Mouse (Mus musculus): ENCODE results near the gene Zfp629. TPM values are rescaled to one million over a fixed set of nuclear protein-coding genes. Genes with fewer than 3 reads are reported as not detected.
"Not testable (repeated sequence)": the region's sequence is repeated elsewhere in the genome, so short reads cannot be mapped to it uniquely, and the experiment has no call there.

The Zfp629 gene
- polyA plus RNA-seq (2016; fragmentation: Nextera tagmentation; extraction: Ambion mirVana) = 24.6 and 25.1 TPM in 2 replicates

DNA sequence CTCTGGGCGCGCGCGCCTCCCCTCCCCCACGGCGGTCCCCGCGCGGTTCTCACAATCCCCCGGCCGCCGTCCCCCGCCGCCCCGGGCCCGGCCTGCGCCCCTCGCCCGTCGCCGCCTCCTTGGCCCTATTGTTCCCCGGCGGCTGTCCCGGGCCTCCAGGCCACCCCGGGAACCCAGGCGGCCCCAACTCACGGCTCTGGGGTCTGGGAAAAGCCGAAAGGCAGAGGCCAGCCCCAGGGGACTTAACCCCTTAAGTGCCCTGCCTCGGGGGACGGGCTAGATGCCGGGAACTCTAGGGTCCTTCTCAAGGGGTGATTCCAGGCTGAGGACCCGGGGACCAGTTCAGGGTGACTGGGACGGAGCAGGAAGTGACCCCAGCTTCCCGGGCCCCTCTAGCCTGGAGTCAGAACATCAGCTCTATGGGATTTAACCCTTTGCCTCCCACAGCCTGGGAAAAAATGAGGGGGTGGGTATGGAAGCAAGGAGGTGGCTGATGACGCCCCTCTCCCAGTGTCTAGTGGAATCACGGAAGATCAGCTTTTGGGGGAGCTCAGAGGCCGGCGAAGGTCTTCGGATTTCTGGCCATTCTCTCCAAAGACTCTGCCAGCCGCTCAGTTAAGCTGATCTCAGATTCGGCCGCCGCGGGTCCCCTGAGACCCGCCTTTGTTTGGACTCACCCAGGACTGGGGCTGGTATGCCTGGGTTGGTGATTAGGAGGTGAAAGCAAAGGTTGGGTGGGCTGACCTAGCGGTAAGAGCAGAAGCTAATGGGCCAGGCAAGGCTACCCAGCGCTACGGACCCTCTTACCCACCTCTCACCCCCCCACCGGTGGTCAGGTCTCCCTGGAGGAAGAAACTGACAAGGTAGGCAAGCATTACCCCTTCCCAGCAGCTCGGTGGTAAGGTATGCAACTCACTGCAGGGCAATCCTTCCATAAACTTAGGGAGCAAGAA lies at the start of gene Zfp629:
Gene Zfp629 (minus strand): TSS at position 907 of the 953 bp plus-strand sequence.
- under 1% methylated on average over 48 of the region's 50 CpGs for WGBS
- peak within 1 kb of the TSS; percentile 86 for H3K4me2 ChIP-seq (replicated peaks)

DNA sequence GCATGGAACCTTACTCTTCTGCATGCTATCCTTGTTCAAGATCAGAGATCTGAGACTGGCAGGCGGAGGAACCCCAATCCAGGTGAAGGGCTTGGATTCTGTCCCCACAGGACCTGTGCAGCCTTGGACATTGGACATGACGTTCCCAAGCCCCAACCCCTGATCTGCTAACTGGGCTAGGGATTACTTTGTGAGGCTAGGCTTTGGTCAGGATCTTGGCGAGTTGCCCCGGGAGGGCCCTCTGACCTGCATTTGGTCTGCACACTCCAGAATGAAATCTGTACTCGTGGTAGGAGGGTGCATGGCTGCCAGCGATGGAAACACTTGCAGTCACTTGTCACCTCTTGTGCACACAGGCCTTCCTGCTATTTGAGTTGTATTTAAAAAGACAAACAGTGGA lies 47.3 kb upstream of the Zfp629 start:
- WGBS = 84% methylated on average over 6 of the region's 6 CpGs
- H3K4me3 ChIP-seq = no peak overlapping the region
- no peak overlapping the region for H3K27ac ChIP-seq
- no peaks in the 10 kb centered on the region for H3K4me1 ChIP-seq
- no peak overlapping the region for H3K9ac ChIP-seq
- no peaks in the 10 kb centered on the region for H3K9me3 ChIP-seq
- H3K4me2 ChIP-seq (replicated peaks) = no peak overlapping the region
- H3K36me3 ChIP-seq = peaks cover 41% of the 10 kb centered on the region
- no peaks in the 10 kb centered on the region for H3K27me3 ChIP-seq
- no peak for ATAC-seq (ENCODE audit: insufficient number of reproducible peaks, insufficient read depth, low FRiP score, low TSS enrichment)

More for the DNA sequence above, at the start of gene Zfp629:
- H3K9me3 ChIP-seq = peaks cover 5% of the 10 kb centered on the region; the same call in 1 of the 2 replicates
- peaks cover 13% of the 10 kb centered on the region for H3K4me1 ChIP-seq
- H3K4me3 ChIP-seq = peak within 1 kb of the TSS; percentile 98
- ATAC-seq (ENCODE audit: insufficient number of reproducible peaks, insufficient read depth, low FRiP score, low TSS enrichment) = peak; percentile 88
- H3K9ac ChIP-seq = peak within 1 kb of the TSS; percentile 96
- H3K27ac ChIP-seq = peak within 1 kb of the TSS; percentile 82
- no peaks in the 10 kb centered on the region for H3K27me3 ChIP-seq
- H3K36me3 ChIP-seq = peaks cover 31% of the 10 kb centered on the region

DNA sequence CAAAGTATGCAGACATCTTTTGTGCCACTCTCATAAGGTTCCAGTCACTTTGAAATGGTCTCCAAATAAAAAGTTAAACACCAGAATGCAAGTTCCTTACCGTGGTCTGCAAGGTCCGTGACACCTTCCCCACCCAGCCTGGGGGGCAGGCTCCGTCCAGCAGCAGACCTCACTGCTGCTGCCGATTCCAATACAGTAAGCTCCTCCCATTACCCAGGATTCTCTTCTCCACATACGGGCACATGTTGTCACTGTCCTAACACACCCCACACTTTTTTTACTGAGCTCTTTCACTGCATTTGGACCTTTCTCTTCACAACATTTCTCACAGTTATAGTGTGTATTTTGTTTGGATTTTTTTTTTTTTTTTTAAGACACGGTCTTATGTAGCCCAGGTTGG lies 46.2 kb upstream of the Zfp629 start:
- no peak for ATAC-seq (ENCODE audit: insufficient number of reproducible peaks, insufficient read depth, low FRiP score, low TSS enrichment)
- H3K4me2 ChIP-seq (replicated peaks) = no peak overlapping the region
- H3K9me3 ChIP-seq = no peaks in the 10 kb centered on the region
- no peak overlapping the region for H3K4me3 ChIP-seq
- H3K4me1 ChIP-seq = no peaks in the 10 kb centered on the region
- H3K27ac ChIP-seq = no peak overlapping the region
- WGBS = 82% methylated on average over 6 of the region's 6 CpGs
- peaks cover 38% of the 10 kb centered on the region for H3K36me3 ChIP-seq
- H3K9ac ChIP-seq = no peak overlapping the region
- H3K27me3 ChIP-seq = no peaks in the 10 kb centered on the region

DNA sequence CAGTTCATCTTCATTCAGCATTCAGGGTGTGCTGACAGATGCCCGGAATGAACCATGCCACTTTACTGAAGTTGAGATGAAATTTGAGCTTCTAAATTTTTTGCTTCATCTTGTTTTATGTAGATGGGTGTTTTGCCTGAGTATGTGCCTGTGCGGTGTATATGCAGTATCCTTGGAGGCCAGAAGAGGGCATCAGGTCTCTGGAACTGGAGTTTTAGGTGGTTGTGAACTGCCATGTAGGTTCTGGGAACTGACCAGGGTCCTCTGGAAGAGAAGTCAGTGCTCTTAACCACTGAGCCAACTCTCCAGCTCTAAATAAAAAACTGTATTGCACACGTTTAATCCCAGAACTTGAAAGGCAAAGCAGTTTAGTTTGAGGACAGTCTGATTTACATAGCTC lies 45.3 kb upstream of the Zfp629 start:
- Histone ChIP-seq H3K36me3 (peaks cover 28% of the 10 kb centered on the region), H3K4me2 (replicated peaks) (no peak overlapping the region), H3K9ac (no peak overlapping the region), H3K27me3 (no peaks in the 10 kb centered on the region), H3K4me1 (no peaks in the 10 kb centered on the region), H3K4me3 (no peak overlapping the region), H3K27ac (no peak overlapping the region), H3K9me3 (no peaks in the 10 kb centered on the region)
- 87% methylated on average over 3 of the region's 3 CpGs for WGBS
- no peak for ATAC-seq (ENCODE audit: insufficient number of reproducible peaks, insufficient read depth, low FRiP score, low TSS enrichment)

DNA sequence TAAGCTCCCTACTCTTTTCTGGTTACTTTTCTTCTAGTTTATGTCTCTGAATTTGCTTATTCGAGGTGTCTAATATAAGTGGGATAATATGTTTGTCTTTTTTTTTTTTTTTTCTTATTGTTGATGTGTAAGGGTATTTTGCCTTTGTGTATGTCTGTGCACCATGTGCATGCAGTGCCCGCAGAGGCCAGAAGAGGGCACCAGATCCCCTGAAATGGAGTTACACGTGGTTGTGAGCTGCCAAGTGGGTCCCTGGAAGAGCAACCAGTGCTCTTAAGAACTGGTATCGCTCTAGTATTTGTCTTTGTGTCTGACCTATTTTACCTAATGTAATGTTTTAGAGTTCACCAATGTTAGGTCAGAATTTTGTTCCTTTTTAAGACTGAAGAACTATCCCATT lies 41.3 kb upstream of the Zfp629 start:
- Histone ChIP-seq H3K4me1 (0 out of 2 replicates have a peak, but pooled peaks cover under 1% of the 10 kb centered on the region), H3K9ac (no peak overlapping the region), H3K4me2 (replicated peaks) (no peak overlapping the region), H3K36me3 (no peaks in the 10 kb centered on the region), H3K4me3 (no peak overlapping the region), H3K27ac (no peak overlapping the region), H3K9me3 (no peaks in the 10 kb centered on the region), H3K27me3 (no peaks in the 10 kb centered on the region)
- WGBS = 41% methylated on average over 4 of the region's 4 CpGs
- ATAC-seq (ENCODE audit: insufficient number of reproducible peaks, insufficient read depth, low FRiP score, low TSS enrichment) = no peak

DNA sequence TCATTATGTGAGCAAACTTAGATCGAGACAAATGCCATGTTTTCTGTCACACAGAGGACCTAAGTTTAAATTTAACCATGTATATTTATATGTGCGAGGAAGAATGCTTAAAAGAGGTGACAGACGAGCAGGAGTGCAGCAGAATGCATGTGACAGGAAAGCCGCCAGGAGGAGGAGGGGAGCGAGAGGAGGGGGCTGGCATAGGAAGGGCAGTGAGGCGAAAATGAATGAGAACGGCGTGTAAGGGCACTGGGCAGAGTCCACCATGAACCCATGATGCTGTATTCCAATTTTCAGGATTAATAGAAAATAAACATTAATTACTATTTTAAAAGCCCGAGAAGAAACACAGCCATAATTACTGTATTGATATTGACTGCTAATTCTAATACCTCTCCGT lies 38.7 kb upstream of the Zfp629 start:
- H3K36me3 ChIP-seq = no peaks in the 10 kb centered on the region
- H3K9ac ChIP-seq = no peak overlapping the region
- H3K27me3 ChIP-seq = no peaks in the 10 kb centered on the region
- H3K4me2 ChIP-seq (replicated peaks) = no peak overlapping the region
- H3K4me1 ChIP-seq = 0 out of 2 replicates have a peak, but pooled peaks cover 3% of the 10 kb centered on the region
- no peak overlapping the region for H3K4me3 ChIP-seq
- no peak overlapping the region for H3K27ac ChIP-seq
- no peak for ATAC-seq (ENCODE audit: insufficient number of reproducible peaks, insufficient read depth, low FRiP score, low TSS enrichment)
- H3K9me3 ChIP-seq = no peaks in the 10 kb centered on the region
- 84% methylated on average over 10 of the region's 10 CpGs for WGBS

DNA sequence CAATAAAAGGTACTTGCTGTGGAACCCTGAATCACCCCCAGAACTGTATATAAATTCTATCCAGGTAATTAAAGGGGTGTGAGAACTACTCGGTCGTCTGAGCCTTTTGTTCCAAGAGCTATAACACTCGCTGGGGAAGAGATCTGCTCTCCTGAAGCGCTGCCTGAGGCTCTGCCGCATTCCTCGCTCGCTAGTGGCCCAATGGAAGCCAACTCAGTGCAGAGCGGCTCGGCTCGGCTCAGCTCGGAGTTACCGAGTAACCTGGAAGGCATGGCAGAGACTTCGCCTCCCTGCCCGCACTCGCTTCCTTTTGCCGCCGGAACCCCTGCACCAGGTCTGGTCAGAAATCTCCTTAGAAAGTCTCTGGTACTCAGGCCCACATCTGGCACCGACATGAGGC lies 36.5 kb upstream of the Zfp629 start:
- Histone ChIP-seq H3K27me3 (no peaks in the 10 kb centered on the region), H3K4me1 (0 out of 2 replicates have a peak, but pooled peaks cover 3% of the 10 kb centered on the region), H3K4me2 (replicated peaks) (peak overlapping the region; percentile 43), H3K9me3 (no peaks in the 10 kb centered on the region), H3K4me3 (peak overlapping the region; percentile 14; the same call in 1 of the 2 replicates), H3K36me3 (no peaks in the 10 kb centered on the region), H3K27ac (peak overlapping the region; percentile 61), H3K9ac (peak overlapping the region; percentile 24; the same call in 1 of the 2 replicates)
- WGBS = 11% methylated on average over 18 of the region's 18 CpGs
- ATAC-seq (ENCODE audit: insufficient number of reproducible peaks, insufficient read depth, low FRiP score, low TSS enrichment) = peak; percentile 60; the same call in 1 of the 2 replicates

DNA sequence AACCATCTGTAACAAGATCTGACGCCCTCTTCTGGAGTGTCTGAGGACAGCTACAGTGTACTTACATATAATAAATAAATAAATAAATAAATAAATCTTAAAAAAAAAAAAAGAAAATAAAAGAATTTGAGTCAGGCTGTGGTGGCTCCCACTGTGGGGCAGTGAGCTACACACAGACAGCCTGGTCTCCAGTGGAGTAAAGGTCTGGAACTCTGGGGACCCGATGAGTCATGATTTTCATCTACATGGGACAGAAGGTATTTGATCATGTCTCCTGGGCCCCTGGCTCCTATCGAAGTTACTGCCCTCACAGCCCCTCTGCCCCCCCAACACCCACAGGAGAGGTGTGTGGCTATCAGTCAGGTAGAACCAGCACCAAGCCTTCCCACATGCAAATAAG lies 36.0 kb upstream of the Zfp629 start:
- ATAC-seq (ENCODE audit: insufficient number of reproducible peaks, insufficient read depth, low FRiP score, low TSS enrichment) = no peak
- H3K4me3 ChIP-seq = 0 out of 2 replicates have a peak overlapping the region, but pooled peaks have one; percentile 14
- H3K27ac ChIP-seq = peak overlapping the region; percentile 61; the same call in 1 of the 2 replicates
- 71% methylated on average over 2 of the region's 3 CpGs for WGBS
- no peaks in the 10 kb centered on the region for H3K36me3 ChIP-seq
- H3K4me1 ChIP-seq = 0 out of 2 replicates have a peak, but pooled peaks cover 3% of the 10 kb centered on the region
- H3K4me2 ChIP-seq (replicated peaks) = peak overlapping the region; percentile 43
- H3K27me3 ChIP-seq = no peaks in the 10 kb centered on the region
- no peaks in the 10 kb centered on the region for H3K9me3 ChIP-seq
- H3K9ac ChIP-seq = no peak overlapping the region

DNA sequence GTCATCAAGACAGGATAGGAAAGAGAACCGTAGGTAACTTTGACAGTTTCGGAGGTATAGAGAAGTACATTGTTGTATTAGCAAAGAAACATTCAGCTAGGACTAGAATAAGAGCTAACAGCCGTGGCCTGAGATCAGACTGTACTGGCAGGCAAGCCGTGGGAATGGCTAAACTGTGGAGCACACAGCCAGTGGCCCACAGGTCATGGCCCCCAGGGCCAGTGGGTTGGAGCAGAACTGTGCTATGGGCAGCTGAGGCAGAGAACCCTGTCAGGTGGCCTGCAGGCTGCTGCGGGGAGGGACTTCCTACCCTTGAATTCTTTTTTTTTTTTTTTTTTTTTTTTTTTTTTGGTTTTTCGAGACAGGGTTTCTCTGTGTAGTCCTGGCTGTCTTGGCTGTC lies 33.6 kb upstream of the Zfp629 start:
- Histone ChIP-seq H3K4me3 (no peak overlapping the region), H3K4me1 (0 out of 2 replicates have a peak, but pooled peaks cover 3% of the 10 kb centered on the region), H3K4me2 (replicated peaks) (no peak overlapping the region), H3K9me3 (no peaks in the 10 kb centered on the region), H3K36me3 (no peaks in the 10 kb centered on the region), H3K27ac (no peak overlapping the region), H3K27me3 (no peaks in the 10 kb centered on the region), H3K9ac (no peak overlapping the region)
- 81% methylated on average over 6 of the region's 6 CpGs for WGBS
- no peak for ATAC-seq (ENCODE audit: insufficient number of reproducible peaks, insufficient read depth, low FRiP score, low TSS enrichment)

DNA sequence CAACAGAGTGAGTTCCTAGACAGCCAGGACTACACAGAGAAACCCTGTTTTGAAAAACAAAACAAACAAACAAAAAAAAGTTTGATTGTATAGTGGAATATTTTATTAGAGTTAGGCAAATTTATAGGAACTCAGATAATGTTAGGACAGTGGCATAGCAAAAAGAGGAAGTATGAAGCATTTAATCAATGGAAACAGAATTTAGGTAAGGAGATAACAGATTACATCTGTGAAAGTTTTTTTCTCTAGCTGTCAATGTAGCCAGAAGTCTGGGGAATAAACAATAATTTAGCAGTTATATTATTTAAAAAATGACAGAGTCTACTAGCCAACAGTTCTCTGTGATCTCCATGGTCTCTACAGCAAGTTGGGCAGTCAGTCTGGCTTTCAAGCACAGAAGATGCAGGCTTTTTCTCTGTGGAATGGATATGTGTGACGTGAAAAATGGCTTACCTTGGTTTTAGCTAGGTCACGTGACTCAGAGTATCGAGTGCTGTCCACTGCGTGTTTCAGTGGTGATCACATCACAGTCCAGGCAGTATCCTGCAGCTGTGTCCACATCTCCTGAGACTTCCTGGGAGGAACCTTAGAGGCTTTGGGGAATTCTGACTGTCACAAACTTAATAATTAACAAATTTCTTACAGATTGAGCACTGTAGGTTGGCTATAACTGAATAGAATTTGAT lies 33.1 kb upstream of the Zfp629 start:
- no peaks in the 10 kb centered on the region for H3K36me3 ChIP-seq
- no peak overlapping the region for H3K9ac ChIP-seq
- 0 out of 2 replicates have a peak, but pooled peaks cover 3% of the 10 kb centered on the region for H3K4me1 ChIP-seq
- H3K9me3 ChIP-seq = no peaks in the 10 kb centered on the region
- 72% methylated on average over 4 of the region's 4 CpGs for WGBS
- no peak for ATAC-seq (ENCODE audit: insufficient number of reproducible peaks, insufficient read depth, low FRiP score, low TSS enrichment)
- H3K27me3 ChIP-seq = no peaks in the 10 kb centered on the region
- no peak overlapping the region for H3K4me3 ChIP-seq
- no peak overlapping the region for H3K4me2 ChIP-seq (replicated peaks)
- H3K27ac ChIP-seq = no peak overlapping the region

DNA sequence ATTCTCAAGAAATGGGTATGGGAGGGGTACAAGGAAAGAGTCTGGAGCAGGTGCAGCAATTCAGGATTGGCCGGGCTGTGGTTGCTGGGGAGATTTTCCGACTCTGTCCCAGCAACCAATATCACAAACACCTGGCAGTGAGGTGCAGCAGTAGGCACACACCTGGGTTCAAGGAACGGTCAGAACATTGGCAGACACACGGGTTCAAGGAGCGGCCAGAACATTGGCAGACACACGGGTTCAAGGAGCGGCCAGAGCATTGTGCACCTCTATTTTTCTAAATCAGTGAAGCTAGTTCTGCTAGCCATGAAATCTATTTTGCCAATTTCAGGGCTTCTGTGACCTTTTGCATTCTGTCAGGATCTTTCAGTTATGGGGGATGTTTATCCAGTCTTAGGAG lies 32.0 kb upstream of the Zfp629 start:
- 88% methylated on average over 7 of the region's 7 CpGs for WGBS
- H3K36me3 ChIP-seq, H3K27ac ChIP-seq: not testable (repeated sequence)

More for the DNA sequence above, 32.0 kb upstream of the Zfp629 start:
- not testable (repeated sequence) for ATAC-seq (ENCODE audit: insufficient number of reproducible peaks, insufficient read depth, low FRiP score, low TSS enrichment); H3K4me3 ChIP-seq; H3K4me2 ChIP-seq (replicated peaks); H3K27me3 ChIP-seq; H3K9ac ChIP-seq; H3K4me1 ChIP-seq; H3K9me3 ChIP-seq
